Mouse (Mus musculus) forebrain, postnatal 0 days (tissue): ENCODE measurements at regions not wholly inside any gene's neighbourhood (a gene's known extent, or its start where the extent isn't known, plus 50 kb on each side); places are given as distances from the start of the nearest gene placed in this dataset.

Source experiments
- ATAC-seq: fragments of 200-750 bp; cut with Nextera tagmentation; 2 replicates; pipeline ENCODE4 v1.8.0; 2017; ENCODE audit warnings: mild to moderate bottlenecking, moderate library complexity
- DNase-seq: peaks from one replicate; pipeline ENCODE4 v3.0.0-alpha.2; 2015
- H3K27ac ChIP-seq: fragments of 300-500 bp; sonication (generic); 2 replicates; pipeline ENCODE4 v1.5.1; 2014; ENCODE audit warnings: low read depth, mild to moderate bottlenecking, antibody characterized with exemption, low read length, moderate library complexity, mixed read lengths
- H3K27me3 ChIP-seq: fragments of 300-500 bp; sonication (generic); 2 replicates; pipeline ENCODE4 v1.6.1; 2014; ENCODE audit warnings: mild to moderate bottlenecking, low read length, mixed read lengths; ENCODE audit not compliant: insufficient read depth
- H3K36me3 ChIP-seq: fragments of 300-500 bp; sonication (generic); 2 replicates; pipeline ENCODE4 v1.6.1; 2014; ENCODE audit warnings: mild to moderate bottlenecking, moderate library complexity; ENCODE audit not compliant: insufficient read depth
- H3K4me1 ChIP-seq: fragments of 300-500 bp; sonication (generic); 2 replicates; pipeline ENCODE4 v1.6.1; 2014; ENCODE audit warnings: antibody characterized with exemption; ENCODE audit not compliant: insufficient read depth
- H3K4me2 ChIP-seq: fragments of 300-500 bp; sonication (generic); 2 replicates; pipeline ENCODE4 v1.6.1; 2014; ENCODE audit warnings: low read depth, mild to moderate bottlenecking, moderate library complexity
- H3K4me3 ChIP-seq: fragments of 300-500 bp; sonication (generic); 2 replicates; pipeline ENCODE4 v1.5.1; 2014; ENCODE audit warnings: low read depth, low read length, mixed read lengths
- H3K9ac ChIP-seq: fragments of 300-500 bp; sonication (generic); 2 replicates; pipeline ENCODE4 v1.6.1; 2014; ENCODE audit warnings: mild to moderate bottlenecking
- H3K9me3 ChIP-seq: fragments of 300-500 bp; sonication (generic); 2 replicates; pipeline ENCODE4 v1.6.1; 2016; ENCODE audit warnings: low read length
- CTCF ChIP-seq: sonication (generic); IDR thresholded peaks from 2 replicates; pipeline ENCODE4 v1.5.1; 2016; ENCODE audit warnings: antibody characterized with exemption, control low read depth, low read depth
- WGBS: fragments of 180-500 bp; shearing (Covaris S2); extraction: QIAGEN DNeasy Blood & Tissue Kit; methylation state at CpG from one replicate; pipeline ENCODE4 v1.1.7; 2014; 5-methylcytosine and 5-hydroxymethylcytosine counted together

- Histone ChIP-seq H3K36me3 (no peaks in the 10 kb centered on the region), H3K4me2 (no peak overlapping the region), H3K27me3 (no peaks in the 10 kb centered on the region), H3K9me3 (no peaks in the 10 kb centered on the region), H3K4me3 (no peak overlapping the region), H3K9ac (no peak overlapping the region), H3K27ac (no peak overlapping the region), H3K4me1 (no peaks in the 10 kb centered on the region)
- DNase-seq (no peak), ATAC-seq (no peak)
- WGBS: 69% methylated on average over 6 of the region's 6 CpGs
- no peak for TF ChIP-seq CTCF
Measured at GRCm38 (mm10) chr15:11455982-11456381, 56.5 kb upstream of the Tars start.

GRCm38 (mm10) chr15:11455366-11455785 is 55.9 kb upstream of the Tars start:
- H3K9ac ChIP-seq: no peak overlapping the region
- H3K9me3 ChIP-seq: no peaks in the 10 kb centered on the region
- H3K4me3 ChIP-seq: no peak overlapping the region
- no peak overlapping the region for H3K27ac ChIP-seq
- no peak overlapping the region for H3K4me2 ChIP-seq
- ATAC-seq: no peak
- H3K27me3 ChIP-seq: no peaks in the 10 kb centered on the region
- H3K4me1 ChIP-seq: no peaks in the 10 kb centered on the region
- 88% methylated on average over 11 of the region's 11 CpGs for WGBS
- no peaks in the 10 kb centered on the region for H3K36me3 ChIP-seq
- no peak for TF ChIP-seq CTCF
- DNase-seq: no peak

- Histone ChIP-seq H3K4me3 (no peak overlapping the region), H3K27me3 (no peaks in the 10 kb centered on the region), H3K4me2 (no peak overlapping the region), H3K4me1 (no peaks in the 10 kb centered on the region), H3K9me3 (no peaks in the 10 kb centered on the region), H3K36me3 (no peaks in the 10 kb centered on the region), H3K27ac (no peak overlapping the region), H3K9ac (no peak overlapping the region)
- TF ChIP-seq CTCF: no peak
- 89% methylated on average over 1 of the region's 1 CpGs for WGBS
- DNase-seq: no peak
- ATAC-seq: no peak
Measured at GRCm38 (mm10) chr15:11453997-11454396, 54.5 kb upstream of the Tars start.

- H3K27me3 ChIP-seq: no peaks in the 10 kb centered on the region
- no peak for ATAC-seq
- H3K4me1 ChIP-seq: no peaks in the 10 kb centered on the region
- TF ChIP-seq CTCF: no peak
- no peak for DNase-seq
- no peak overlapping the region for H3K9ac ChIP-seq
- no peak overlapping the region for H3K27ac ChIP-seq
- H3K36me3 ChIP-seq: no peaks in the 10 kb centered on the region
- H3K4me3 ChIP-seq: no peak overlapping the region
- H3K9me3 ChIP-seq: no peaks in the 10 kb centered on the region
- WGBS: 81% methylated on average over 1 of the region's 1 CpGs
- no peak overlapping the region for H3K4me2 ChIP-seq
Measured at GRCm38 (mm10) chr15:11451635-11452034, 52.2 kb upstream of the Tars start.
